Mouse (Mus musculus) heart, postnatal 0 days (tissue): ENCODE data around the gene Ccdc85b. TPM values are rescaled to one million over a fixed set of nuclear protein-coding genes. Genes with fewer than 3 reads are reported as not detected.

Experiments used
- ATAC-seq: fragments of 200-750 bp; cut with Nextera tagmentation; 2 replicates; pipeline ENCODE4 v1.8.0; 2017; ENCODE audit warnings: low read depth, moderate number of reproducible peaks, moderate library complexity; ENCODE audit not compliant: insufficient read depth
- DNase-seq: peaks from one replicate; pipeline ENCODE4 v3.0.0-alpha.2; 2016; ENCODE audit warnings: low spot score
- H3K27ac ChIP-seq: fragments of 300-500 bp; sonication (generic); 2 replicates; pipeline ENCODE4 v1.5.1; 2014; ENCODE audit warnings: low read depth, mild to moderate bottlenecking
- H3K27me3 ChIP-seq: fragments of 300-500 bp; sonication (generic); 2 replicates; pipeline ENCODE4 v1.6.1; 2014; ENCODE audit warnings: low read length, mixed read lengths; ENCODE audit not compliant: control insufficient read depth, insufficient read depth
- H3K36me3 ChIP-seq: fragments of 300-500 bp; sonication (generic); replicated peaks from 2 replicates; pipeline ENCODE4 v1.6.1; 2014; ENCODE audit warnings: low read length, mixed read lengths; ENCODE audit not compliant: control insufficient read depth, insufficient read depth
- H3K4me1 ChIP-seq: fragments of 300-500 bp; sonication (generic); 2 replicates; pipeline ENCODE4 v1.6.1; 2014; ENCODE audit warnings: antibody characterized with exemption; ENCODE audit not compliant: control insufficient read depth, insufficient read depth
- H3K4me2 ChIP-seq: fragments of 300-500 bp; sonication (generic); 2 replicates; pipeline ENCODE4 v1.6.1; 2014; ENCODE audit warnings: low read depth, mild to moderate bottlenecking, low read length, moderate library complexity
- H3K4me3 ChIP-seq: fragments of 300-500 bp; sonication (generic); 2 replicates; pipeline ENCODE4 v1.5.1; 2014; ENCODE audit warnings: low read depth, low read length
- H3K9ac ChIP-seq: fragments of 300-500 bp; sonication (generic); replicated peaks from 2 replicates; pipeline ENCODE4 v1.6.1; 2014; ENCODE audit warnings: low read depth, low read length, mixed read lengths
- H3K9me3 ChIP-seq: fragments of 300-500 bp; sonication (generic); replicated peaks from 2 replicates; pipeline ENCODE4 v1.6.1; 2016; ENCODE audit warnings: low read length; ENCODE audit not compliant: control insufficient read depth
- CTCF ChIP-seq: IDR thresholded peaks from 2 replicates; pipeline ENCODE4 v1.5.1; 2016; ENCODE audit warnings: antibody characterized with exemption, control low read depth, low read depth
- EP300 ChIP-seq: IDR thresholded peaks from 2 replicates; pipeline ENCODE4 v1.6.1; 2016; ENCODE audit warnings: antibody characterized with exemption, low read depth
- WGBS: fragments of 180-500 bp; shearing (Covaris S2); extraction: QIAGEN DNeasy Blood & Tissue Kit; methylation state at CpG from one replicate; pipeline ENCODE4 v1.1.7; 2014; 5-methylcytosine and 5-hydroxymethylcytosine counted together
- polyA plus RNA-seq: library from polyadenylated mRNA; unstranded; fragments of >200 nt; fragmentation: Nextera tagmentation; extraction: Ambion mirVana; gene quantifications from 2 replicates; pipeline ENCODE4 v1.2.1, GENCODE M21; 2015
- total RNA-seq: library from RNA; depleted of rRNA; stranded (reverse); fragments of >200 nt; gene quantifications from 2 replicates; pipeline ENCODE4 v1.2.3, GENCODE M21; 2014; ENCODE audit warnings: low replicate concordance

The Ccdc85b gene
- total and polyA plus RNA-seq, 2 experiments from 2014 or later, result 9.2 to 10.6 TPM

GRCm38 (mm10) chr19:5425906-5426565, 31.7 kb downstream of the Ccdc85b start:
- peaks cover 30% of the 10 kb centered on the region for H3K36me3 ChIP-seq
- peak overlapping the region; percentile 81 for H3K4me2 ChIP-seq
- TF ChIP-seq CTCF, result no peak
- TF ChIP-seq EP300, result no peak
- no peaks in the 10 kb centered on the region for H3K9me3 ChIP-seq
- DNase-seq (no peak), ATAC-seq (no peak)
- peak overlapping the region; percentile 73 for H3K9ac ChIP-seq
- peak overlapping the region; percentile 61 for H3K4me3 ChIP-seq
- peak overlapping the region; percentile 83 for H3K27ac ChIP-seq
- peaks cover 15% of the 10 kb centered on the region for H3K4me1 ChIP-seq
- H3K27me3 ChIP-seq, result no peaks in the 10 kb centered on the region
- WGBS, result 82% methylated on average over 18 of the region's 18 CpGs

- Histone ChIP-seq H3K4me2 (peak within 1 kb of the TSS; percentile 81), H3K9ac (peak within 1 kb of the TSS; percentile 73), H3K36me3 (peaks cover 40% of the 10 kb centered on the region), H3K4me1 (peaks cover 15% of the 10 kb centered on the region), H3K4me3 (peak within 1 kb of the TSS; percentile 61), H3K27ac (peak within 1 kb of the TSS; percentile 91), H3K27me3 (no peaks in the 10 kb centered on the region), H3K9me3 (no peaks in the 10 kb centered on the region)
- TF ChIP-seq CTCF (no peak), EP300 (no peak; the same call in 1 of the 2 replicates)
- DNase-seq, result peak; percentile 98
- WGBS, result under 1% methylated on average over 50 of the region's 87 CpGs
- ATAC-seq, result peak; percentile 88
Measured at GRCm38 (mm10) chr19:5424782-5425741, 32.6 kb downstream of the Ccdc85b start, which contains the start of the genes Drap1 and AI837181. Gene Drap1 (minus strand): TSS chr19:5424979. Gene AI837181 (plus strand): TSS chr19:5425144.

- Histone ChIP-seq H3K9me3 (no peaks in the 10 kb centered on the region), H3K36me3 (peaks cover 46% of the 10 kb centered on the region), H3K27ac (peak overlapping the region; percentile 91), H3K9ac (peak overlapping the region; percentile 73), H3K4me1 (peaks cover 15% of the 10 kb centered on the region), H3K4me2 (peak overlapping the region; percentile 80), H3K4me3 (peak overlapping the region; percentile 61), H3K27me3 (no peaks in the 10 kb centered on the region)
- WGBS, result under 1% methylated on average over 35 of the region's 48 CpGs
- ATAC-seq, result peak; percentile 53
- peak; percentile 43 for DNase-seq
- no peak; the same call in 1 of the 2 replicates for TF ChIP-seq CTCF
- TF ChIP-seq EP300, result no peak
Measured at GRCm38 (mm10) chr19:5424092-5424781, 33.5 kb downstream of the Ccdc85b start.

GRCm38 (mm10) chr19:5423561-5423960, 34.1 kb downstream of the Ccdc85b start:
- no peaks in the 10 kb centered on the region for H3K27me3 ChIP-seq
- WGBS, result 69% methylated on average over 12 of the region's 12 CpGs
- ATAC-seq (no peak), DNase-seq (no peak)
- H3K27ac ChIP-seq, result peak overlapping the region; percentile 91
- peaks cover 15% of the 10 kb centered on the region for H3K4me1 ChIP-seq
- H3K4me3 ChIP-seq, result peak overlapping the region; percentile 61
- no peaks in the 10 kb centered on the region for H3K9me3 ChIP-seq
- peak overlapping the region; percentile 80 for H3K4me2 ChIP-seq
- peak overlapping the region; percentile 73 for H3K9ac ChIP-seq
- peaks cover 46% of the 10 kb centered on the region for H3K36me3 ChIP-seq
- TF ChIP-seq EP300, result no peak
- no peak for TF ChIP-seq CTCF

GRCm38 (mm10) chr19:5422895-5423443, 34.7 kb downstream of the Ccdc85b start:
- no peaks in the 10 kb centered on the region for H3K9me3 ChIP-seq
- TF ChIP-seq CTCF (no peak), EP300 (no peak)
- 78% methylated on average over 9 of the region's 9 CpGs for WGBS
- no peak overlapping the region for H3K27ac ChIP-seq
- peaks cover 15% of the 10 kb centered on the region for H3K4me1 ChIP-seq
- H3K9ac ChIP-seq, result no peak overlapping the region
- peaks cover 51% of the 10 kb centered on the region for H3K36me3 ChIP-seq
- 0 out of 2 replicates have a peak overlapping the region, but pooled peaks have one; percentile 61 for H3K4me3 ChIP-seq
- H3K27me3 ChIP-seq, result no peaks in the 10 kb centered on the region
- no peak for DNase-seq
- peak overlapping the region; percentile 80; the same call in 1 of the 2 replicates for H3K4me2 ChIP-seq
- ATAC-seq, result no peak
